Mouse (Mus musculus): ENCODE results near the gene Zmym2.
"Not testable (repeated sequence)": the region's sequence is repeated elsewhere in the genome, so short reads cannot be mapped to it uniquely, and the experiment has no call there.

Gene Zmym2

DNA sequence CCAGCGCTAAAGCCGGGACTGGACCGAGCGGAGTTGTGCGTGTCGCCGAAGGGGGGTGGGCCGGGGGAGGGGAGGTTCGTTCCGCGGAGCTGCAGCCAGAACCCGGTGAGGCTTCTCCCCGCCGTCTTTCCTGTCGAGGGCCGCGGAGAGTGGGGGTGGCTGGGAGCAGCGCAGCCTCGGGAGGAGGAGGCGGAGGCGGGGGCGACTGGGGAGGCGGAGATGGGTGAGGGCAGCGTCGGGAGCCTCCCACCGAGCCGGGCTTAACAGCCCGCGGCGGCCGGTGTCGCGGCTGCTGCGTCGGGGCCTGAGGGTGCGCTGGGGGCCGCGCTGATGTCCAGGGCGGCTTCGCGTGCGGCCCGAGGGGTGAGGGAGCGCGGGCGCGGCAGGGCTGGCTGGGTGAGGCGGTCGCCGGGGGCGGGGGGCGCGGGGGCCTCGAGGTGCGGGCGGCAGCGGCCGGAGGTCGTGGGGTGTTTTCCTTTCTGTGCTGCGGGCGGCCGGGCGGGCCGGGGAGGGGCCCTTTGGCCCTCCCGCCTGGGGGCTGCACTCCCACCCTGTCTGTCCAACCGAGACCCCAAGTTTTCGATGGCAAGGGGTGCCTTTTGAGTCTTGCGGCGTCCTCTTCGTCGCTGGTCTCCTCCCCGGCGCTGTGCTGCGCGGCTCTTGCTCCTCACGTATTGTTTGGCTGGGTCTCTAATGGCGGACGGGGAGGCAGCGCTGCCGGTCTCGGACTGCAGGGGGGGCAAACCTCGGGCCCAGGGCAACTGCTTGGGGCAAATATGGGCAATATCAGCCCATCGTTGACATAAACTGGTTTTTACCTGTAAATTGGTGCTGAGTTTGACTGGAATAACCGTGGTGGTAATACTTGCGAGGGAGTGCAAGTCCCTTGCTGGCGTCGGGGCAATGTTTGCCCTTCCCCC lies at the start of gene Zmym2:
Gene Zmym2 (plus strand): TSS at position 60 of the 920 bp plus-strand sequence.
- peak; percentile 90 for DNase-seq (ENCODE audit: low read depth, low spot score)

DNA sequence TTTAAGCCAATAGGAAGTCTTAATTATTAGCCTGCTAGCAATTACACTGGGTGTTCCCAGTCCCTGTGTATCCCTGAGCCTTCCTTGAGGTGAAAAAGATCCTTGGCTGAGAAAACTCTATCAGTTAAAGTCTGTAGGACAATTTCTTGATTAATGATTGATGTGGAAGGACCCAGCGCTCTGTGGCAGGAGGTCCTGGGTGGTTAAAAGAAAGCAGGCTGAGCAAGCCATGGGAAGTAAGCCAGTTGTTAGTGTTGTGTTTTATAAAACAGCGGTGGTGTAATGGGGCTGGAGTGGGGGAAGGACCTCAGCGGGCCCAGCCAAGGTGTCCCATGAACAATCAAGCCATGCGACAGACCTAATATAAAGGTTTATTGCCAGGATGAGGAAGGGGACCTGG lies 42.4 kb upstream of the Zmym2 start:
- DNase-seq (ENCODE audit: low read depth, low spot score): no peak

- no peak for DNase-seq (ENCODE audit: low read depth, low spot score)
Measured at GRCm38 (mm10) chr14:56844507-56844906, 41.9 kb upstream of the Zmym2 start.

DNA sequence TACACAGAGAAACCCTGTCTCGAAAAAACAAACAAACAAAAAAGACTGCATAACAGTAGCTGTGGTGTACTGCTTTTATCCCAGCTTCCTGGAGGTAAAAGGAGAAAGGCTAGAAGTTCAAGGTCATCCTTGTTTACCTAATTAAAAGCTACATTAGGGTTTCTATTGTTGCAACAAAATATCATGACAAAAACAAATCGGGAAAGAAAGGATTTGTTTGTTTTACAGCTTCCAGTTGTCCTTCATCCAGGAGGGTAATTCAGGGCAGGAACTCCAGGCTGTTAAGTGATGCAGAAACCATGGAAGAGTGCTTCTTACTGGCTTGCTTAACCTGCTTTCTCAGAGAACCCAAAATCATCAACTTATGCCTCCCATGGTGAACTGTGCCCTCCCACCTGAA lies 38.1 kb upstream of the Zmym2 start:
- no peak for DNase-seq (ENCODE audit: low read depth, low spot score)

GRCm38 (mm10) chr14:56849681-56850080 lies 36.8 kb upstream of the Zmym2 start:
- DNase-seq (ENCODE audit: low read depth, low spot score): no peak

DNA sequence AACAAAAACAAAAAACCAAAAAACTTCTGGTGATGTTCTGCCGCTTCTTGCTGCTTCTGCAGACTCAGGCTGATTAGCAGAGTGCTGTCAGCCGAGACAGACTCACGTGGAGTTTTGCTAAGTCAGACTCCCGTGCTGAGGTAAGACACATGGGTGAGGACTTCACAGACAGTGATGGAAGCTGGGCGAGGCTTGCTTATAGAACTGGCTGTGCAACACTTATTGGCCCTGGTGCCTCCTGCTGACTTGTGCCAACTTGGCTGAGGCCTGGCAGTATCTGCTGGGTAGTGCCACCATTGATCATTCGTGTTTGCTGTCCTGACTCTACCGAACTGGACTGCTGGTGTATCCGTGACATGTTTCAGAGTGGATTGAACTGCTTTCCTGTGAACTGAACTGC lies 22.4 kb upstream of the Zmym2 start:
- no peak for DNase-seq (ENCODE audit: low read depth, low spot score)

GRCm38 (mm10) chr14:56864641-56865040 lies 21.8 kb upstream of the Zmym2 start:
- no peak for DNase-seq (ENCODE audit: low read depth, low spot score)

DNA sequence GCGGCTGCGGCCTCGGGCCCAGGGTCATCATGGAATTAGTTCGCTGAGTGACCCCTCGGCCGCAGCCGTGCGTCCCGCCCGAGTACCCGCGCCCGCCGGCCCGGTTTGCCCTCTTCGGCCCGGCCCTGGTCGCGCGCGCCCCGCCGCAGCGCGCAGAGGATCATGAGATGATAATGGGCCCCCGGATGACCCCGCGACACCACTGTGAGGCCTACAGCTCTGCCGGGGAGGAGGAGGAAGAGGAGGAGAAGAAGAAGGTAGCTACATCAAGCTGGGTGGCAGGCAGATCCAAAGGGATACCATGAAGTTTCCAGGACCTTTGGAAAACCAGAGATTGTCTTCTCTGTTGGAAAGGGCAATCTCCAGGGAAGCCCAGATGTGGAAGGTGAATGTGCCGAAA lies 21.3 kb upstream of the Zmym2 start:
- not testable (repeated sequence) for DNase-seq (ENCODE audit: low read depth, low spot score)

GRCm38 (mm10) chr14:56873525-56873924 lies 12.9 kb upstream of the Zmym2 start:
- DNase-seq (ENCODE audit: low read depth, low spot score): no peak

DNA sequence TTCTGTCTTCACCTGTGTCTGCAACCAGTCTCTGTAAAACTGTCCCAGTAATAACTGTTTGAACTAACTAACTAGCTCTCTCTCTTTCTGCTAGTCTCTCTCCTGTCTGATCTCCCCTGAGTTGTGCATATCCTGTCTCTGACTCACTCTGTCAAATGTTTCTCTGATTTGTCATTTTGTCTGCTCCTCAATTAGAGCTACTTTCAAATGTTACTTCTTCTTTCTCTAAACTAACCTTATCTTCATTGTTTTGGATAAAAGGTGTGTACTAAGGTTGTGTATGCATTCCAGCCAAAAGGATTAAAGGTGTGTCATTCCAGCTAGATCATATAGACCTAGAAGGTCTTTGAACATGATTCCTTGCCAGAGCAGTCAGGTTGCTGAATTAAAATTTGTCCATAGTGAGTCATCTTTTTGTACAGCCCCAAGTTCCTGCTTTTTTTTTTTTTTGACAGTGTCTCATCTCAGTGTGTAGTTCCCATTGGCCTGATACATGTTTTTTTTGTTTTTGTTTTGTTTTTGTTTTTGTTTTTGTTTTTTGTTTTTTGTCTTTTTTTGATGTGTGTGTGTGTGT lies 10.8 kb upstream of the Zmym2 start:
- no peak for DNase-seq (ENCODE audit: low read depth, low spot score)

- no peak for DNase-seq (ENCODE audit: low read depth, low spot score)
Measured at GRCm38 (mm10) chr14:56881271-56881670, 5.2 kb upstream of the Zmym2 start.

DNA sequence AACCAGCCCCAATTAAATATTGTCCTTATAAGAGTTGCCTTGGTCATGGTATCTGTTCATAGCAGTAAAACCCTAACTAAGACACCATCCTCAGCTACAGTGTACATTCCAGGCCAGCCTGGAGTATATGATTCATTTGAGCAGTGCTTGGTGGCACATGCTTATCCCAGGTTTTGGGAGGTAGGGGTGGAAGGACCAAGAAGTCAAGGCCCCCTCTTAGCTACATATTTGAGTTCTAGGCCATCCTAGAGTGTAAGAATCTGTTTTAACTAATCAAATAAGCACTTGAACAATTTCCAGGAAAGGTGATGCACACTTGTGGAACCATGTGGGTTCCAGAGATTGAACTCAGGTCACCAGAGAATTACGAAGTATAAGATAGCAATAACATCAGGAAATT lies 3.0 kb upstream of the Zmym2 start:
- no peak for DNase-seq (ENCODE audit: low read depth, low spot score)

- peak; percentile 93 for DNase-seq (ENCODE audit: low read depth, low spot score)
Measured at GRCm38 (mm10) chr14:56885308-56885771, 1.1 kb upstream of the Zmym2 start.

GRCm38 (mm10) chr14:56885986-56886593 lies 363 bp upstream of the Zmym2 start:
- DNase-seq (ENCODE audit: low read depth, low spot score): peak; percentile 90

DNA sequence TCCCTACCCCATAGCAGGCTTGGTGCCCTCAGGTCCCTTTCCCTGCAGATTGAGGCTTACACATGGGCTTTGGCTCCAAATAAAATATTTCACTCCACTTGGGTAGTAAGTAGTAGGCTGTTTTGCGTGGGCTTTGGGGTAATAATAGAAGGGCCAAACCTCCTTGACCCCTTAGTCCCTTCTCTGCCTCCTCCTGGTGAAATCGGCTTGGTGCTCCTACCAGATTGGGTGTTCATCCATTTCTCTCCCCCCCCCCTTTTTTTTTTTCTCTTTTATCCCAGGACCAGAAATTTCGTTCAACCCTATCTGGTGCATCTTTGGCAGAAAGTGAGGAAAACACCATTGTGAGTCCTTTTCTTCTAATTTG lies 1.0 kb downstream of the Zmym2 start:
- no peak for DNase-seq (ENCODE audit: low read depth, low spot score)

DNA sequence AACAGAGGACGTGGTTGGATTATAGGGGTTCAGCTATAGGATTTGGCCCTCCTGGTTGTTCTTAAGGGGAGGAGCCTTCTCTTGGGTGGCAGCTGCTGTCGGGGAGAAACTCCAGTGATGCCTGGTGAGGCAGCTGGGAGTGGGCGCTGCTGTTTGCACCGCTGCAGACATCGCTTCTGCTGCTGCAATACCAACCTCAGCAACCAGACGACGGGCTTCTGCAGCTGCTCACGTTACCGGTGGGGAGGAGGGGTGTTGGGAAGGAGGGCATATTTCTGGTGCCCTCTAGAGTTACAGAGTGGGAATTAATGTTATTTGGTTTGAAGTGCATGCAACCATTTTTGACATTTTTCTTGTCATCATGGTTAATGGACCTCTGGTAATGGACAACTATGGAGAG lies 1.4 kb downstream of the Zmym2 start:
- peak; percentile 91 for DNase-seq (ENCODE audit: low read depth, low spot score)

DNA sequence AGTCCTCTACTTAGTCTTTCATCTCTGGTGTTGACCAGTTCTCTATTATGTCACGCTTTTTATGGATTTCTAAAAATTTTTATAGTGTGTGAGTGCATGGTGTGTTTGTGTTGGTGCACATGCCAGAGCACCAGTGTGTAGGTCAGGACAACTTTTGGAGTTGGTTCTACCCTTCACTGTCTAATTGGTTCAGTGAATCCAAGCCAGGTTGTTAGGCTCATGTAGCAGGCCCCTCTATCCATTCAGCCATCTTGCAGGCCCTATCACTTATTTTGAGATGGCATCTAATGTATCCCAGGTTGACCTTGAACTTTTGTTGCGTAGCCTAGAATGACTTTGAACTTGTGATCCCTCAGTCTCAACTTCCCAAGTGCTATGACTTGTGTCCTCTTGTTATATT lies 2.0 kb downstream of the Zmym2 start:
- no peak for DNase-seq (ENCODE audit: low read depth, low spot score)

GRCm38 (mm10) chr14:56894417-56894816 lies 8.0 kb downstream of the Zmym2 start:
- DNase-seq (ENCODE audit: low read depth, low spot score): no peak

GRCm38 (mm10) chr14:56896521-56896920 lies 10.1 kb downstream of the Zmym2 start:
- DNase-seq (ENCODE audit: low read depth, low spot score): no peak

- DNase-seq (ENCODE audit: low read depth, low spot score): no peak
Measured at GRCm38 (mm10) chr14:56897475-56897874, 11.0 kb downstream of the Zmym2 start.

- DNase-seq (ENCODE audit: low read depth, low spot score): no peak
Measured at GRCm38 (mm10) chr14:56899656-56900055, 13.2 kb downstream of the Zmym2 start.

GRCm38 (mm10) chr14:56903039-56903438 lies 16.6 kb downstream of the Zmym2 start:
- no peak for DNase-seq (ENCODE audit: low read depth, low spot score)

DNA sequence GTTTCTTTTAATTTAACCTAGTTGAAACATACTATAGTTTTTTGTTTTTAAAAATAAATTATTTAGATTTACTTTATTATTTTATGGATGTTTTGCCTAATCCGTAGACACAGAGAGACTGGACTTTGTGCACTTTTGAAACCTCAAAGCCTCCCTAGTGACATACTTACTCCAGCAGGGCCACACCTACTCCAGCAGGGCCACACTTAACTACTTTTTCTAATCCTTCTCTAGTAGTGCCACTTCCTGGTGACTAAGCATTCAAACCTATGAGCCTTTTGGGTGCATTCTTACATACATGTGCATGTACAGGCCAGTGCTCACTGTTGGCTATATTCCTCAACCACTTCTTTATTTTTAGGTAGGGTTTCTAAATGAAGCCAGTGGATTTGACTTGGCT lies 19.2 kb downstream of the Zmym2 start:
- DNase-seq (ENCODE audit: low read depth, low spot score): no peak

Data from A20 (cell line).